Comparison of ENCODE assay signal across 20 mouse cellular contexts in the genomic region with DNA sequence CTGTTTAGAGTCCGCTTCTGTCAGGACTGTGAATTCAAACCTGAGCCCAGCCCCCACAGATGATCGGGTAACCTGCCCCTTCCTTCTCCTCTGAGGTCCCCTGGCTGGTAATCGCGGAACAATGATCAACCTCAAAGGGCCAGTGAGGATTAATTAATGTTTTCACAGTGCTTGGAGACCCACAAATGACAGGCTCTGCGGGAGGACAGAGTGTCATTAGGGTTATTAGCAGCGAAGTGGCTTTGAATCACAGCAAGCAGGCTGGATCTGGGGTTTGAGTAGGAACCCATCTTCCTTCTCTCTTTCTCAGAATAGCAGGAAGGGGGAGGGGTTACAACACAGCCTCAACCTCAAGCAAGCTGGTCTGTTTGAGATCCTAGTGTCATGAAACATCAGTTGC. TPM values are rescaled to one million over a fixed set of nuclear protein-coding genes. Genes with fewer than 3 reads are reported as not detected.
DNase-seq lines count a peak whose midpoint lies in the region; ATAC-seq and TF ChIP-seq lines count a peak whose summit lies in the region.
"Had no signal": no experiment of that assay in that cellular context is flagged by ENCODE, and none has a peak within 500 bp of the region (broad histone marks: within the 10 kb centered on the region; RNA-seq: fewer than 3 reads in every experiment).

No protein-coding gene starts in this region.

- no peak overlapping the region for H3K9ac ChIP-seq in forebrain, embryonic 14.5 days (ENCODE audit: low read length)
- H3K9ac ChIP-seq in forebrain, postnatal 0 days: no peak overlapping the region
- no peak overlapping the region for H3K9ac ChIP-seq in midbrain, embryonic 13.5 days (replicated peaks)
- H3K9ac ChIP-seq in midbrain, embryonic 16.5 days (ENCODE audit: low read depth, low read length): no peak overlapping the region
- H3K9ac ChIP-seq in stomach, postnatal 0 days (ENCODE audit: low read length): no peak overlapping the region
- H3K9ac ChIP-seq: heart, embryonic 13.5 days; hindbrain, embryonic 12.5 days had no signal

- H3K36me3 ChIP-seq in forebrain, embryonic 14.5 days (ENCODE audit: control insufficient read depth, insufficient read depth, low read length): no peaks in the 10 kb centered on the region
- H3K36me3 ChIP-seq in forebrain, postnatal 0 days (ENCODE audit: insufficient read depth): no peaks in the 10 kb centered on the region
- H3K36me3 ChIP-seq in midbrain, embryonic 13.5 days: no peaks in the 10 kb centered on the region
- H3K36me3 ChIP-seq in midbrain, embryonic 16.5 days (ENCODE audit: control insufficient read depth, insufficient read depth, low read length): no peaks in the 10 kb centered on the region
- no peaks in the 10 kb centered on the region for H3K36me3 ChIP-seq in stomach, postnatal 0 days (ENCODE audit: control insufficient read depth, insufficient read depth, low read length)
- H3K36me3 ChIP-seq: embryonic facial prominence, embryonic 10.5 days; heart, embryonic 13.5 days; hindbrain, embryonic 12.5 days had no signal

- TF ChIP-seq EP300 in stomach, postnatal 0 days (optimal IDR thresholded peaks at IDR 0.05): no peak

- WGBS in forebrain, embryonic 14.5 days: 0% methylated on average over 6 of the region's 6 CpGs
- 7% methylated on average over 6 of the region's 6 CpGs for WGBS in forebrain, postnatal 0 days
- 9% methylated on average over 6 of the region's 6 CpGs for WGBS in midbrain, embryonic 13.5 days
- 5% methylated on average over 6 of the region's 6 CpGs for WGBS in midbrain, embryonic 16.5 days
- WGBS in stomach, postnatal 0 days: 31% methylated on average over 6 of the region's 6 CpGs

- 0 out of 2 replicates have a peak, but pooled peaks cover 6% of the 10 kb centered on the region for H3K4me1 ChIP-seq in forebrain, embryonic 14.5 days (ENCODE audit: control insufficient read depth, insufficient read depth, low read length)
- H3K4me1 ChIP-seq in forebrain, postnatal 0 days (ENCODE audit: insufficient read depth): no peaks in the 10 kb centered on the region
- peaks cover 10% of the 10 kb centered on the region for H3K4me1 ChIP-seq in midbrain, embryonic 13.5 days (replicated peaks)
- H3K4me1 ChIP-seq in midbrain, embryonic 16.5 days (ENCODE audit: control insufficient read depth, insufficient read depth, low read length): no peaks in the 10 kb centered on the region
- no peaks in the 10 kb centered on the region for H3K4me1 ChIP-seq in stomach, postnatal 0 days (replicated peaks; ENCODE audit: control insufficient read depth, insufficient read depth)

- TF ChIP-seq CTCF in forebrain, postnatal 0 days (IDR thresholded peaks at IDR 0.05; ENCODE audit: low read depth): no peak
- no peak for TF ChIP-seq CTCF in stomach, postnatal 0 days (IDR thresholded peaks at IDR 0.05; ENCODE audit: low read depth)

- no peaks in the 10 kb centered on the region for H3K9me3 ChIP-seq in forebrain, embryonic 14.5 days (replicated peaks; ENCODE audit: control insufficient read depth, low read length)
- no peaks in the 10 kb centered on the region for H3K9me3 ChIP-seq in forebrain, postnatal 0 days (ENCODE audit: low read length)
- H3K9me3 ChIP-seq in midbrain, embryonic 13.5 days: no peaks in the 10 kb centered on the region
- no peaks in the 10 kb centered on the region for H3K9me3 ChIP-seq in midbrain, embryonic 16.5 days (replicated peaks; ENCODE audit: control insufficient read depth, low read length, poor library complexity, severe bottlenecking)
- H3K9me3 ChIP-seq in stomach, postnatal 0 days (ENCODE audit: control insufficient read depth, low read length): no peaks in the 10 kb centered on the region
- H3K9me3 ChIP-seq: embryonic facial prominence, embryonic 10.5 days; heart, embryonic 13.5 days; hindbrain, embryonic 12.5 days had no signal

- H3K27ac ChIP-seq in forebrain, embryonic 14.5 days (ENCODE audit: low read depth, low read length): no peak overlapping the region
- H3K27ac ChIP-seq in forebrain, postnatal 0 days (ENCODE audit: low read depth, low read length): no peak overlapping the region
- no peak overlapping the region for H3K27ac ChIP-seq in midbrain, embryonic 13.5 days
- no peak overlapping the region for H3K27ac ChIP-seq in midbrain, embryonic 16.5 days (ENCODE audit: low read length)
- 0 out of 2 replicates have a peak overlapping the region, but pooled peaks have one; percentile 4 for H3K27ac ChIP-seq in stomach, postnatal 0 days (replicated peaks)
- H3K27ac ChIP-seq: embryonic facial prominence, embryonic 10.5 days; heart, embryonic 13.5 days; hindbrain, embryonic 12.5 days had no signal

- H3K27me3 ChIP-seq in forebrain, embryonic 14.5 days (replicated peaks; ENCODE audit: control insufficient read depth, insufficient read depth, low read length): no peaks in the 10 kb centered on the region
- H3K27me3 ChIP-seq in forebrain, postnatal 0 days (ENCODE audit: insufficient read depth, low read length): peaks cover 6% of the 10 kb centered on the region; the same call in 1 of the 2 replicates
- peaks cover 16% of the 10 kb centered on the region; the same call in 1 of the 2 replicates for H3K27me3 ChIP-seq in midbrain, embryonic 13.5 days
- no peaks in the 10 kb centered on the region for H3K27me3 ChIP-seq in midbrain, embryonic 16.5 days (ENCODE audit: control insufficient read depth, insufficient read depth, low read depth, low read length)
- H3K27me3 ChIP-seq in stomach, postnatal 0 days (ENCODE audit: control insufficient read depth, insufficient read depth, low read length): no peaks in the 10 kb centered on the region

- DNase-seq in forebrain, embryonic 14.5 days (ENCODE audit: low spot score): peak; percentile 7
- DNase-seq in forebrain, postnatal 0 days: no peak
- DNase-seq in embryo, embryonic 10.5 days (ENCODE audit: low spot score): peak; percentile 17
- no peak for DNase-seq in stomach, postnatal 0 days (ENCODE audit: low spot score)
- no peak for DNase-seq in heart, adult 18-20 months
- DNase-seq: adrenal gland, adult 2 months; adrenal gland, postnatal 25 days; cerebellum, adult 2 months; cerebellum, postnatal 10 days; gastrocnemius, postnatal 14 days; heart, postnatal 36 days had no signal

- H3K4me2 ChIP-seq in forebrain, embryonic 14.5 days (ENCODE audit: low read length): no peak overlapping the region
- H3K4me2 ChIP-seq in forebrain, postnatal 0 days (ENCODE audit: low read depth): no peak overlapping the region
- 0 out of 2 replicates have a peak overlapping the region, but pooled peaks have one; percentile 9 for H3K4me2 ChIP-seq in midbrain, embryonic 13.5 days (replicated peaks)
- no peak overlapping the region for H3K4me2 ChIP-seq in midbrain, embryonic 16.5 days (ENCODE audit: low read length)
- H3K4me2 ChIP-seq in stomach, postnatal 0 days (replicated peaks; ENCODE audit: low read depth): no peak overlapping the region
- H3K4me2 ChIP-seq: heart, embryonic 13.5 days; hindbrain, embryonic 12.5 days had no signal

- ATAC-seq in forebrain, embryonic 14.5 days: no peak
- no peak for ATAC-seq in forebrain, postnatal 0 days
- ATAC-seq in midbrain, embryonic 13.5 days: no peak
- no peak for ATAC-seq in midbrain, embryonic 16.5 days
- no peak for ATAC-seq in stomach, postnatal 0 days (ENCODE audit: low FRiP score, low TSS enrichment)
- ATAC-seq: forebrain, embryonic 16.5 days; hindbrain, embryonic 16.5 days; inflammation-experienced regulatory T-cells, adult 6 months had no signal

- H3K4me3 ChIP-seq in forebrain, embryonic 14.5 days (ENCODE audit: low read depth, low read length): no peak overlapping the region
- H3K4me3 ChIP-seq in forebrain, postnatal 0 days (ENCODE audit: low read depth, low read length): no peak overlapping the region
- no peak overlapping the region for H3K4me3 ChIP-seq in midbrain, embryonic 13.5 days (replicated peaks)
- no peak overlapping the region for H3K4me3 ChIP-seq in midbrain, embryonic 16.5 days (ENCODE audit: low read depth, low read length)
- H3K4me3 ChIP-seq in stomach, postnatal 0 days (ENCODE audit: low read depth, low read length): no peak overlapping the region
- H3K4me3 ChIP-seq: embryonic facial prominence, embryonic 10.5 days; heart, embryonic 13.5 days; hindbrain, embryonic 12.5 days had no signal

RNA-seq across cellular contexts. Expression of gene Pkp1, which starts 9.6 kb away (rescaled TPM):
- not detected in 2 replicates for polyA plus RNA-seq in forebrain, embryonic 14.5 days (2014; fragmentation: Nextera tagmentation; extraction: Ambion mirVana)
- 0.10 TPM in 1 of 2 replicates, not detected in the other for total RNA-seq in forebrain, postnatal 0 days (2014; rRNA removed)
- 0.04 and 0.06 TPM in 2 replicates for polyA plus RNA-seq in forebrain, postnatal 0 days (2015; fragmentation: Nextera tagmentation; extraction: Ambion mirVana)
- not detected in 2 replicates for polyA plus RNA-seq in midbrain, embryonic 13.5 days (2015; fragmentation: Nextera tagmentation; extraction: Ambion mirVana)
- polyA plus RNA-seq in midbrain, embryonic 16.5 days (2015; fragmentation: Nextera tagmentation; extraction: Ambion mirVana): 0.06 TPM in 1 of 2 replicates, not detected in the other
- polyA plus RNA-seq in stomach, postnatal 0 days (2015; fragmentation: Nextera tagmentation; extraction: Ambion mirVana): 29.8 and 34.2 TPM in 2 replicates
- total RNA-seq in heart, adult 18-20 months (2021): not detected
- total RNA-seq: adrenal gland, adult 2 months; adrenal gland, postnatal 25 days; CH12.LX; gastrocnemius, postnatal 14 days; heart, postnatal 36 days had no signal
- polyA plus RNA-seq: adrenal gland, adult 2 months; inflammation-experienced regulatory T-cells, adult 6 months had no signal

Comparison
In these comparisons a context has a peak if more than half of its experiments do, and no peak if none do; other contexts are left out.
1. DNase-seq: peak in forebrain, embryonic 14.5 days (single experiment) and embryo, embryonic 10.5 days (single experiment); none in forebrain, postnatal 0 days (single experiment), stomach, postnatal 0 days (single experiment) and heart, adult 18-20 months (0 of 2).
2. RNA of gene Pkp1, which starts 9.6 kb away (polyA plus RNA-seq): 29.8 to 34.2 TPM in stomach, postnatal 0 days; 0.04 to 0.06 TPM in forebrain, postnatal 0 days, 0.06 TPM in midbrain, embryonic 16.5 days, not detected in forebrain, embryonic 14.5 days and not detected in midbrain, embryonic 13.5 days; every median in the first group is over 10 times any median in the second.